ENCODE assay signal across 21 mouse cellular contexts in the genomic region with DNA sequence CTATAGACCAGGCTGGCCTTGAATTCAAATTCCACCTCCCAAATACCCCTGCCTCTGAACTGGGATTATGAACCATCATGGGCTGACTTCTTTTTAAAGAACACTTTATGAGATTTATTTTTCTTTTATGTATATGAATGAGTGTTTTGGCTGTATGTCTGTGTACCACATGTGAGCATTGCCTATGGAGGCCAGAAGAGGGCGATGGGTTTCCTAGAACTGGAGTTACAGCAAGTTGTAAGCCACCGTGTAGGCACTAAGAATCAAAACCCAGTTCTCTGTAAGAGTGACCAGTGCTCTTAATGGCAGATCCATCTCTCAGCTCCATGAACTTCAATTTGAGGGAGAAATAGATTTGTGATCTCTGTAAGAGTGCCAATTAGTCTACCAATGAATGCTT. TPM values are rescaled to one million over a fixed set of nuclear protein-coding genes. Genes with fewer than 3 reads are reported as not detected.
DNase-seq lines count a peak whose midpoint lies in the region; ATAC-seq and TF ChIP-seq lines count a peak whose summit lies in the region.
"Had no signal": no experiment of that assay in that cellular context is flagged by ENCODE, and none has a peak within 500 bp of the region (broad histone marks: within the 10 kb centered on the region; RNA-seq: fewer than 3 reads in every experiment).

No protein-coding gene starts in this region.

- TF ChIP-seq EP300 in CH12.LX (IDR thresholded peaks at IDR 0.05; ENCODE audit: low read length): no peak

- dilution Hi-C loops in CH12.LX (cut with MboI; ENCODE audit: extremely low pct_ligation_motif_present, extremely low pct_unique_long_range_greater_than_20kb, low sequenced_read_pairs): no loop called here

- no peaks in the 10 kb centered on the region for H3K9me3 ChIP-seq in CH12.LX (replicated peaks; ENCODE audit: low read length)
- no peaks in the 10 kb centered on the region for H3K9me3 ChIP-seq in forebrain, embryonic 15.5 days
- H3K9me3 ChIP-seq: forebrain, embryonic 13.5 days; heart, embryonic 15.5 days; hindbrain, embryonic 10.5 days; kidney, embryonic 15.5 days; liver, embryonic 15.5 days; midbrain, embryonic 12.5 days had no signal

- H3K4me2 ChIP-seq in CH12.LX (ENCODE audit: insufficient read depth, low read depth, poor library complexity, severe bottlenecking): no peak overlapping the region
- H3K4me2 ChIP-seq in forebrain, embryonic 15.5 days (replicated peaks): no peak overlapping the region
- H3K4me2 ChIP-seq: forebrain, embryonic 13.5 days; heart, embryonic 15.5 days; kidney, embryonic 15.5 days; liver, embryonic 15.5 days; midbrain, embryonic 12.5 days had no signal

- no peaks in the 10 kb centered on the region for H3K79me2 ChIP-seq in CH12.LX (replicated peaks; ENCODE audit: control insufficient read depth, extremely low read depth, insufficient read depth, poor library complexity, severe bottlenecking)

- H3K9ac ChIP-seq in CH12.LX (ENCODE audit: insufficient read depth, low read depth): no peak overlapping the region
- no peak overlapping the region for H3K9ac ChIP-seq in forebrain, embryonic 15.5 days (replicated peaks)
- H3K9ac ChIP-seq: forebrain, embryonic 13.5 days; heart, embryonic 15.5 days; kidney, embryonic 15.5 days; liver, embryonic 15.5 days; midbrain, embryonic 12.5 days had no signal

- H3K36me3 ChIP-seq in CH12.LX (replicated peaks in 1 of 2; ENCODE audit: control insufficient read depth in 1 of 2, insufficient read depth in 1 of 2, low read length in 1 of 2): peaks cover 40 to 76% of the 10 kb centered on the region in 2 experiments
- peaks cover 49% of the 10 kb centered on the region for H3K36me3 ChIP-seq in forebrain, embryonic 15.5 days

- H3K27me3 ChIP-seq in CH12.LX (replicated peaks): no peaks in the 10 kb centered on the region
- no peaks in the 10 kb centered on the region for H3K27me3 ChIP-seq in forebrain, embryonic 15.5 days
- H3K27me3 ChIP-seq: forebrain, embryonic 13.5 days; heart, embryonic 15.5 days; kidney, embryonic 15.5 days; liver, embryonic 15.5 days; midbrain, embryonic 12.5 days had no signal

- ATAC-seq in forebrain, embryonic 15.5 days (replicated peaks): no peak
- ATAC-seq: forebrain, embryonic 13.5 days had no signal

- peak; percentile 9 for TF ChIP-seq RAD21 in CH12.LX (IDR thresholded peaks at IDR 0.05; ENCODE audit: low read depth, low read length)

- TF ChIP-seq POLR2A in CH12.LX (IDR thresholded peaks at IDR 0.05; ENCODE audit: low read depth, low read length): no peak

- 76% methylated on average over 2 of the region's 2 CpGs for WGBS in forebrain, embryonic 15.5 days

- TF ChIP-seq CTCF in layer of hippocampus, adult 2 months (conservative IDR thresholded peaks at IDR 0.05): peak; percentile 31
- peak in 1 of 2 experiments; percentile 34; a peak in 2 of 4 replicates for TF ChIP-seq CTCF in CH12.LX (conservative IDR thresholded peaks at IDR 0.05 in 1 of 2, IDR thresholded peaks at IDR 0.05 in 1 of 2; ENCODE audit: low read depth in 2 of 2, low read length in 2 of 2)

- in situ Hi-C loops in CH12.LX (cut with MboI; ENCODE audit: low pct_ligation_motif_present, low pct_unique_long_range_greater_than_20kb, low sequenced_read_pairs): loop anchor here (25.0 kb wide), 1 partner anchor 439 kb away; the partner anchor contains the start of gene Rnase2a

- H3K4me1 ChIP-seq in CH12.LX (ENCODE audit: control insufficient read depth in 1 of 2, insufficient read depth in 2 of 2): peaks cover 7 to 25% of the 10 kb centered on the region in 2 experiments
- no peaks in the 10 kb centered on the region for H3K4me1 ChIP-seq in forebrain, embryonic 15.5 days
- H3K4me1 ChIP-seq: forebrain, embryonic 13.5 days; heart, embryonic 15.5 days; hindbrain, embryonic 10.5 days; kidney, embryonic 15.5 days; liver, embryonic 15.5 days; midbrain, embryonic 12.5 days had no signal

- no peak overlapping the region for H3K27ac ChIP-seq in layer of hippocampus, adult 2 months
- H3K27ac ChIP-seq in CH12.LX (ENCODE audit: insufficient read depth, low read depth): no peak overlapping the region
- no peak overlapping the region for H3K27ac ChIP-seq in forebrain, embryonic 15.5 days (replicated peaks)
- H3K27ac ChIP-seq: forebrain, embryonic 13.5 days; heart, embryonic 15.5 days; hindbrain, embryonic 10.5 days; kidney, embryonic 15.5 days; liver, embryonic 15.5 days; midbrain, embryonic 12.5 days had no signal

- DNase-seq in layer of hippocampus, adult 2 months (ENCODE audit: low spot score in 2 of 2): no peak
- no peak for DNase-seq in layer of hippocampus, adult 11-12 months (ENCODE audit: low spot score)
- DNase-seq in 3T3-L1 (ENCODE audit: low read depth, low spot score) (peak; percentile 30), CH12.LX (ENCODE audit: extremely low read depth) (peak; percentile 21)
- DNase-seq in induced T-regulatory cell, adult 2 months (ENCODE audit: low read depth): peak; percentile 52
- DNase-seq in cerebellum, adult 11-12 months: no peak
- DNase-seq in kidney, postnatal 10 days: no peak
- DNase-seq: cerebellum, postnatal 14 days; lung, postnatal 14 days; right cerebral cortex, postnatal 25 days had no signal

- no peak overlapping the region for H3K4me3 ChIP-seq in layer of hippocampus, adult 2 months
- no peak overlapping the region for H3K4me3 ChIP-seq in CH12.LX (replicated peaks in 1 of 3; ENCODE audit: low read depth in 2 of 3, low read length in 2 of 3, poor library complexity in 1 of 3)
- H3K4me3 ChIP-seq in forebrain, embryonic 15.5 days: no peak overlapping the region
- H3K4me3 ChIP-seq: forebrain, embryonic 13.5 days; heart, embryonic 15.5 days; hindbrain, embryonic 10.5 days; kidney, embryonic 15.5 days; liver, embryonic 15.5 days; midbrain, embryonic 12.5 days had no signal

TF ChIP-seq in CH12.LX, 34 proteins besides CTCF, POLR2A, EP300 and RAD21:
- TF ChIP-seq USF2 (conservative IDR thresholded peaks at IDR 0.05; ENCODE audit: low read depth, low read length) (no peak), ELF1 (IDR thresholded peaks at IDR 0.05; ENCODE audit: low read depth, low read length) (no peak), SMC3 (IDR thresholded peaks at IDR 0.05; ENCODE audit: low read depth, low read length) (0 out of 2 replicates have a peak, but pooled peaks have one; percentile 5), TBP (conservative IDR thresholded peaks at IDR 0.05; ENCODE audit: low read depth, low read length) (no peak), TCF12 (IDR thresholded peaks at IDR 0.05; ENCODE audit: low read depth, low read length) (no peak), ZNF384 (IDR thresholded peaks at IDR 0.05; ENCODE audit: low read depth, low read length) (no peak)

RNA-seq across cellular contexts. Expression of gene Parp2, which starts 15.6 kb away (rescaled TPM):
- total RNA-seq in layer of hippocampus, adult 2 months (2021): 10 to 100 TPM; 27.5 to 31.9 TPM
- 55.9 and 64.6 TPM in 2 replicates for total RNA-seq in CH12.LX (2012; rRNA removed)
- 95.9 and 117 TPM in 2 replicates for total RNA-seq in CH12.LX (2014; rRNA removed)
- polyA plus RNA-seq in CH12.LX (2012; ENCODE audit: insufficient read length, low read depth): 82.3 and 90.9 TPM in 2 replicates
- 51.6 and 59.1 TPM in 2 replicates for polyA plus RNA-seq in forebrain, embryonic 15.5 days (2015; fragmentation: Nextera tagmentation; extraction: Ambion mirVana)

RNA-seq across cellular contexts. Expression of gene Ccnb1ip1, which starts 15.7 kb away (rescaled TPM):
- not detected for total RNA-seq in layer of hippocampus, adult 2 months (2021)
- 2.7 and 4.2 TPM in 2 replicates for total RNA-seq in CH12.LX (2012; rRNA removed)
- total RNA-seq in CH12.LX (2014; rRNA removed): not detected in 2 replicates
- not detected in 2 replicates for polyA plus RNA-seq in CH12.LX (2012; ENCODE audit: insufficient read length, low read depth)
- 0.11 TPM in 2 replicates for polyA plus RNA-seq in forebrain, embryonic 15.5 days (2015; fragmentation: Nextera tagmentation; extraction: Ambion mirVana)
- total RNA-seq: adrenal gland, postnatal 4 days; left cerebral cortex, adult 18-20 months had no signal
- polyA plus RNA-seq: forebrain, embryonic 13.5 days; heart, embryonic 15.5 days; hindbrain, embryonic 10.5 days; kidney, embryonic 15.5 days; limb, embryonic 11.5 days; liver, embryonic 15.5 days; midbrain, embryonic 12.5 days; neural tube, embryonic 14.5 days had no signal

RNA-seq across cellular contexts. Expression of gene Ttc5, which starts 37.9 kb away (rescaled TPM):
- 10 to 100 TPM; 67.0 to 69.7 TPM for total RNA-seq in layer of hippocampus, adult 2 months (2021)
- total RNA-seq in CH12.LX (2012; rRNA removed) (53.4 and 57.8 TPM in 2 replicates), CH12.LX (2014; rRNA removed) (65.0 and 72.1 TPM in 2 replicates)
- 44.3 and 44.5 TPM in 2 replicates for polyA plus RNA-seq in CH12.LX (2012; ENCODE audit: insufficient read length, low read depth)
- polyA plus RNA-seq in forebrain, embryonic 15.5 days (2015; fragmentation: Nextera tagmentation; extraction: Ambion mirVana): 122 and 130 TPM in 2 replicates

RNA-seq across cellular contexts. Expression of gene Tep1, which starts 47.1 kb away (rescaled TPM):
- total RNA-seq in layer of hippocampus, adult 2 months (2021): 1 to 10 TPM; 2.4 to 3.2 TPM
- total RNA-seq in CH12.LX (2012; rRNA removed): 12.2 and 14.7 TPM in 2 replicates
- total RNA-seq in CH12.LX (2014; rRNA removed): 3.5 and 4.1 TPM in 2 replicates
- 12.9 and 14.0 TPM in 2 replicates for polyA plus RNA-seq in CH12.LX (2012; ENCODE audit: insufficient read length, low read depth)
- 1.6 and 1.7 TPM in 2 replicates for polyA plus RNA-seq in forebrain, embryonic 15.5 days (2015; fragmentation: Nextera tagmentation; extraction: Ambion mirVana)

Comparison
In these comparisons a context has a peak if more than half of its experiments do, and no peak if none do; other contexts are left out.
1. DNase-seq: peak in 3T3-L1 (single experiment), CH12.LX (single experiment) and induced T-regulatory cell, adult 2 months (single experiment); none in layer of hippocampus, adult 2 months (0 of 2), layer of hippocampus, adult 11-12 months (single experiment), cerebellum, adult 11-12 months (single experiment) and kidney, postnatal 10 days (single experiment).